Mouse (Mus musculus): ENCODE data around the gene Ptprb.

Ptprb gene

GRCm38 (mm10) chr10:116275280-116275679, at the start of gene Ptprb:
Gene Ptprb, plus strand, starts transcription at chr10:116275523.
- no peak for DNase-seq

- no peak for DNase-seq
Observed at GRCm38 (mm10) chr10:116235299-116235698, 40.0 kb upstream of the Ptprb start.

GRCm38 (mm10) chr10:116242200-116242599, 33.1 kb upstream of the Ptprb start:
- no peak for DNase-seq

- no peak for DNase-seq
Observed at GRCm38 (mm10) chr10:116243373-116243772, 31.9 kb upstream of the Ptprb start.

- no peak for DNase-seq
Observed at GRCm38 (mm10) chr10:116245632-116246031, 29.7 kb upstream of the Ptprb start.

GRCm38 (mm10) chr10:116252668-116253067, 22.7 kb upstream of the Ptprb start:
- DNase-seq: no peak

- no peak for DNase-seq
Observed at GRCm38 (mm10) chr10:116253972-116254371, 21.4 kb upstream of the Ptprb start.

GRCm38 (mm10) chr10:116259298-116259697, 16.0 kb upstream of the Ptprb start:
- no peak for DNase-seq

- DNase-seq: peak; percentile 32
Observed at GRCm38 (mm10) chr10:116260658-116261433, 14.5 kb upstream of the Ptprb start.

- peak; percentile 16 for DNase-seq
Observed at GRCm38 (mm10) chr10:116261559-116261958, 13.8 kb upstream of the Ptprb start.

- DNase-seq: no peak
Observed at GRCm38 (mm10) chr10:116264521-116264920, 10.8 kb upstream of the Ptprb start.

- DNase-seq: peak; percentile 30
Observed at GRCm38 (mm10) chr10:116266561-116267433, 8.5 kb upstream of the Ptprb start.

GRCm38 (mm10) chr10:116267434-116267822, 7.9 kb upstream of the Ptprb start:
- no peak for DNase-seq

- DNase-seq: no peak
Observed at GRCm38 (mm10) chr10:116268343-116268742, 7.0 kb upstream of the Ptprb start.

GRCm38 (mm10) chr10:116270646-116271469, 4.5 kb upstream of the Ptprb start:
- no peak for DNase-seq

GRCm38 (mm10) chr10:116271470-116271915, 3.8 kb upstream of the Ptprb start:
- DNase-seq: no peak

- no peak for DNase-seq
Observed at GRCm38 (mm10) chr10:116272156-116272555, 3.2 kb upstream of the Ptprb start.

GRCm38 (mm10) chr10:116286697-116287344, 11.5 kb downstream of the Ptprb start:
- no peak for DNase-seq

GRCm38 (mm10) chr10:116288130-116288529, 12.8 kb downstream of the Ptprb start:
- DNase-seq: no peak

- DNase-seq: no peak
Observed at GRCm38 (mm10) chr10:116290483-116290882, 15.2 kb downstream of the Ptprb start.

GRCm38 (mm10) chr10:116291153-116291755, 15.9 kb downstream of the Ptprb start:
- peak; percentile 79 for DNase-seq

- DNase-seq: no peak
Observed at GRCm38 (mm10) chr10:116296439-116296838, 21.1 kb downstream of the Ptprb start.

Data from right cerebral cortex, adult 18-20 months (tissue).